Comparison of ENCODE assay signal across 8 mouse cellular contexts in genomic region chr7:101310327-101311028, GRCm38 (mm10). TPM values are rescaled to one million over a fixed set of nuclear protein-coding genes. Genes with fewer than 3 reads are reported as not detected.
DNase-seq lines count a peak whose midpoint lies in the region; ATAC-seq lines count a peak whose summit lies in the region.

No protein-coding gene starts in this region.

- ATAC-seq in hematopoietic stem cell, adult 5-6 weeks (replicated peaks in 1 of 2; ENCODE audit: insufficient read depth in 1 of 2, low FRiP score in 2 of 2, low TSS enrichment in 1 of 2, low read depth in 1 of 2, poor library complexity in 2 of 2, severe bottlenecking in 2 of 2): peak; percentile 96 to 97
- peak; percentile 97 for ATAC-seq in lung, embryonic 16.5 days (ENCODE audit: low read depth)

- DNase-seq in MEL-GATA-1-ER (ENCODE audit: extremely low read depth, low read depth): peak; percentile 93
- DNase-seq in cerebellum, adult 8-10 months: peak; percentile 98
- peak; percentile 98 for DNase-seq in forelimb bud, embryonic 11.5 days (ENCODE audit: low read depth, low spot score)
- peak; percentile 99 for DNase-seq in layer of hippocampus, adult 9-10 months (ENCODE audit: low spot score)
- DNase-seq in ovary, postnatal 10 days (ENCODE audit: low spot score): peak; percentile 89
- peak; percentile 94 to 98 for DNase-seq in thymus, postnatal 10 days (ENCODE audit: low spot score in 2 of 2)

- H3K9me3 ChIP-seq in lung, embryonic 16.5 days (ENCODE audit: control insufficient read depth, low read length): no peaks in the 10 kb centered on the region

- peak overlapping the region; percentile 63 for H3K4me2 ChIP-seq in lung, embryonic 16.5 days (ENCODE audit: low read depth, low read length)

- peak overlapping the region; percentile 70 for H3K4me3 ChIP-seq in lung, embryonic 16.5 days (ENCODE audit: low read length)

- H3K9ac ChIP-seq in lung, embryonic 16.5 days (ENCODE audit: low read length): peak overlapping the region; percentile 87

- H3K27me3 ChIP-seq in lung, embryonic 16.5 days (ENCODE audit: control insufficient read depth, insufficient read depth, low read depth, low read length): no peaks in the 10 kb centered on the region

- H3K36me3 ChIP-seq in lung, embryonic 16.5 days (ENCODE audit: control insufficient read depth, insufficient read depth, low read length): no peaks in the 10 kb centered on the region

- under 1% methylated on average over 43 of the region's 43 CpGs for WGBS in lung, embryonic 16.5 days

- peaks cover 8% of the 10 kb centered on the region for H3K4me1 ChIP-seq in lung, embryonic 16.5 days (replicated peaks; ENCODE audit: control insufficient read depth, insufficient read depth, low read length)

- peak overlapping the region; percentile 100 for H3K27ac ChIP-seq in lung, embryonic 16.5 days (ENCODE audit: low read length)

RNA-seq across cellular contexts. Expression of gene Stard10, which starts 6.4 kb away (rescaled TPM):
- 55.8 and 58.5 TPM in 2 replicates for total RNA-seq in hematopoietic stem cell, adult 5-6 weeks (2017)
- polyA plus RNA-seq in lung, embryonic 16.5 days (2015; fragmentation: Nextera tagmentation; extraction: Ambion mirVana): 43.0 and 46.5 TPM in 2 replicates

RNA-seq across cellular contexts. Expression of gene Atg16l2, which starts 8.4 kb away (rescaled TPM):
- total RNA-seq in hematopoietic stem cell, adult 5-6 weeks (2017): 7.0 and 14.2 TPM in 2 replicates
- 19.6 and 22.6 TPM in 2 replicates for polyA plus RNA-seq in lung, embryonic 16.5 days (2015; fragmentation: Nextera tagmentation; extraction: Ambion mirVana)

RNA-seq across cellular contexts. Expression of gene Arap1, which starts 37.4 kb away (rescaled TPM):
- total RNA-seq in hematopoietic stem cell, adult 5-6 weeks (2017): 117 and 135 TPM in 2 replicates
- 115 and 118 TPM in 2 replicates for polyA plus RNA-seq in lung, embryonic 16.5 days (2015; fragmentation: Nextera tagmentation; extraction: Ambion mirVana)

Comparison
In these comparisons a context has a peak if more than half of its experiments do, and no peak if none do; other contexts are left out.
1. Peak in every context shown above with its lines: DNase-seq, ATAC-seq, H3K4me3 ChIP-seq and H3K27ac ChIP-seq.